Mouse (Mus musculus) E14TG2a.4 (cell line): ENCODE results near the gene Ctf2.

Experiments
- CTCF ChIP-seq: conservative IDR thresholded peaks from 2 replicates; pipeline ENCODE4 v1.5.1; 2014; ENCODE audit warnings: low read length
- NANOG ChIP-seq: IDR thresholded peaks from 2 replicates; pipeline ENCODE4 v1.6.1; 2014; ENCODE audit warnings: borderline replicate concordance, low read length, mixed read lengths
- POU5F1 ChIP-seq: IDR thresholded peaks from 2 replicates; pipeline ENCODE4 v1.6.1; 2014; ENCODE audit warnings: low read length, borderline replicate concordance

- TF ChIP-seq CTCF = no peak
- no peak for TF ChIP-seq POU5F1
- TF ChIP-seq NANOG = no peak
Observed at GRCm38 (mm10) chr7:127711456-127711855, 20.5 kb downstream of the Ctf2 start.
